ENCODE assay signal across 15 mouse cellular contexts in the genomic region with DNA sequence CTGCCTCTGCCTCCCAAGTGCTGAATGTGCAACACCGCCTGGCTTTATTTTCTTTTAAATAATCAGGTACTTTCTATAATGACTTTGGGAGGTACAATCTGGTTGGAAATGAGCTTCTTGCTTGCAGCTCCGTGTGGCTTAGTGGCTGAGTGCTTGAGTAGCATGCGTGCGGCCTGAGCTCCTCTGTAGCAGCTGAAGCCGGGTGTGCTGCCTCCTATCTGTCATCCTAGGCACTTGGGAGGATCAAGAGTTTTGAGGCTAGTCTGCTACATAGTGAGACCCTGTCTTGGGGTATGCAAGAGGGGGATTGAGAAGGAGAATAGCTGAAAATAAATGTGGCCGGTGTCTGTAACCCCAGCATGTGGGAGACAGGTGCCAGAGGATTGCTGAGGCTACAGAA.
"Had no signal": no experiment of that assay in that cellular context is flagged by ENCODE, and none has a peak within 500 bp of the region (broad histone marks: within the 10 kb centered on the region; RNA-seq: fewer than 3 reads in every experiment).

No protein-coding gene starts in this region.

- H3K27ac ChIP-seq: lung, embryonic 15.5 days; midbrain, embryonic 10.5 days; midbrain, embryonic 12.5 days; neural tube, embryonic 13.5 days; neural tube, embryonic 15.5 days; stomach, embryonic 15.5 days had no signal

- ATAC-seq: lung, postnatal 0 days; midbrain, embryonic 16.5 days had no signal

- H3K4me3 ChIP-seq: lung, embryonic 15.5 days; midbrain, embryonic 10.5 days; midbrain, embryonic 12.5 days; myocyte; neural tube, embryonic 13.5 days; neural tube, embryonic 15.5 days; stomach, embryonic 15.5 days had no signal

- H3K4me1 ChIP-seq: lung, embryonic 15.5 days; midbrain, embryonic 10.5 days; midbrain, embryonic 12.5 days; neural tube, embryonic 13.5 days; neural tube, embryonic 15.5 days; stomach, embryonic 15.5 days had no signal

- H3K27me3 ChIP-seq: lung, embryonic 15.5 days; midbrain, embryonic 12.5 days; neural tube, embryonic 13.5 days; neural tube, embryonic 15.5 days; stomach, embryonic 15.5 days had no signal

- H3K9me3 ChIP-seq: lung, embryonic 15.5 days; midbrain, embryonic 10.5 days; midbrain, embryonic 12.5 days; neural tube, embryonic 13.5 days; neural tube, embryonic 15.5 days; stomach, embryonic 15.5 days had no signal

- DNase-seq: lung, adult 2 months; midbrain, embryonic 14.5 days; right cerebral cortex, postnatal 14 days; thymus, adult 18-20 months; thymus, postnatal 14 days; thymus, postnatal 36 days had no signal
